Mouse (Mus musculus): Measurements from ENCODE around the gene Glrx2.
A peak's percentile ranks its signal among the peaks of the same experiment; 100 is the strongest.

Gene Glrx2

DNA sequence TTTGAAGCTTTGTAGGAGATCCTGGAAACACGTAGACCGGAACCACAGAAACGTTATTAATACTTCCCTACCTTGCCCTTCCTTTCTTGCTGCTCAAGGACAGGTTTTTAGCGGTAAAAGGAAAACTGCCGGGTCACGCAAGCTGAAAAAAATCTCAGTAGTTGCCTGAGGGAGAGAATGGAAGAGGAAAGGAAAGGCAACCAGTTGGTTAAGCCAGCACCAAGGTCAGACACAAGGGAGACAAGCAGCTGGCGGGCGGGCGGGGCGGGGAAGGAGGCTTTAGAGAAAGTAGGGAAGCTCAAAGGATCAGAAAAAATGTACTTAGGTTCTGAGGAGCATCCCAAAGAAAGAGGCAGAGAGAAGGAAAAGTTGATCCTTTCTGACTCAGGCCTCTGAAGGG, 29.7 kb downstream of the Glrx2 start:
- DNase-seq, result no peak

DNA sequence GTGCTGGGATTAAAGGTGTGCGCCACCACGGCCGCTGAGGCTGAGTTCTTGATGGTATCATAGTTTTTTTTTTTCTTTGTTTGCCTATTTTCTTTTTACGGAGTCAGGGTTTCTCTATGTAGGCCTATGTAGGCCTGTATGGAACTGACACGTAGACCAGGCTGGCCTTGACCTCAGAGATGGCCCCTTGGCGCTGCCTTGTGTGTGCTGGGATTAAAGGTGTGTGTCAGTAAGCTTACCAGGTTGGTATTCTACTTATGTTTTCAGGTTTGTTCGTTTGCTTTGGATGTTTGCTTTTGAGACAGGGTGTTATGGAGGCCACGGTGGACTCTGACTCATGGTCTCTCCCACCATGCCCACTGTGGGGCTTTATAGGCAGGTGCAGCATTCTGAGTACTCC, 46.0 kb downstream of the Glrx2 start:
- no peak for DNase-seq

DNA sequence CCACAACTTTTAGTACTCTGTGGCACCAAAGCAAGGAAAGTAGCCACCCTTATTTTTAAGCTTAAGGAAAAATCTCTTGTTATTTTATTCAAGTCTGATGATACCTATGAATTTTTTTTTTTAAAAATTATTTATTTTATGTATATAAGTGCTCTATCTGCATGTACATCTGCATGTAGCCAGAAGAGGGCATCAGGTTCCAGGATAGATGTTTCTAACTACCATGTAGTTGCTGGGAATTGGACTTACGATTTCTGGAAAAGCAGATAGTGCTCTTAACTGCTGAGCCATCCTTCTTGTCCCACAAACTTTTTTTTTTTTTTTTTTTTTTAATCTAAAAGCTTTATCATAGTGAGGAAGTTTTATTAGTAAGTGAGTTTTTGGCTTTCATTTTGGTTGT, 48.3 kb downstream of the Glrx2 start:
- DNase-seq, result no peak

DNA sequence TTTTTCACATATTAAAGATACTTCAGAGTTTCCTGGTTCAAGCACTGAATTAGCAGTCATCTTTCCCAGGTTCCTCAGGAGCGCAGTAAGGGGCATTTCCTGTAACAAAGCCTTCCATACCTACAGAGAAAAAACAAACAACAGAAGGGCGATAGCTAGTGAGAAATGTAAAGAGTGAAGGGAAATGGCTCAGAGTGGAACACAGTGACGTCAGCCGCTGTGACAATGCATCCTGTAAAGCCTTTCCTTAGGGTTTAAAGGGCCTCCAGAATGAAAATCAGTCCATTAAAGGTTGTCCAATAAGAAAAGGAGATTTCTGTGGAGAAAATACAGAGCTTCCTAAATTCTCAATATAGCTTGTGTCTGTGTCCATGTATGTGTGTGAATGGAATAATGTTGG, 49.7 kb downstream of the Glrx2 start:
- no peak for DNase-seq

DNA sequence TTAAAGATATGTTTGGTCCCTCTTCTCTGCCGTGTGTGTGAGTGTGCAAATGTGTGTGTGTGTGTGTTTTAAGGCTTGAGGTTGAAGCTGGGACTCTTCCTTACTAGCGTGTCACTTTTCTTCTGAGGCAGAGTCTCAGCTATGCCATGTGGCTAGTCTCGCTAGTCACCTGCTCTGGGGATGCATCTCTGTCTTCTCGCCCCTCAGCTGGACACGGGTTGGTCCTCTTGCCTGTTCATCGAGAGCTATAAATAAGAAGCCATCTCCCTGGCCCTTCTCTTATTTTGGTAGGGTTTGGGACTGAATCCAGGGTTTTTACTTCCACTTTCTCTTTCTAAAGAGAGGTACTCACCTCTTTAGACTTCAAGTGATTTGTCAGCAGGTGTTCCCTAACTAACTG, 50.1 kb downstream of the Glrx2 start:
- DNase-seq, result no peak

DNA sequence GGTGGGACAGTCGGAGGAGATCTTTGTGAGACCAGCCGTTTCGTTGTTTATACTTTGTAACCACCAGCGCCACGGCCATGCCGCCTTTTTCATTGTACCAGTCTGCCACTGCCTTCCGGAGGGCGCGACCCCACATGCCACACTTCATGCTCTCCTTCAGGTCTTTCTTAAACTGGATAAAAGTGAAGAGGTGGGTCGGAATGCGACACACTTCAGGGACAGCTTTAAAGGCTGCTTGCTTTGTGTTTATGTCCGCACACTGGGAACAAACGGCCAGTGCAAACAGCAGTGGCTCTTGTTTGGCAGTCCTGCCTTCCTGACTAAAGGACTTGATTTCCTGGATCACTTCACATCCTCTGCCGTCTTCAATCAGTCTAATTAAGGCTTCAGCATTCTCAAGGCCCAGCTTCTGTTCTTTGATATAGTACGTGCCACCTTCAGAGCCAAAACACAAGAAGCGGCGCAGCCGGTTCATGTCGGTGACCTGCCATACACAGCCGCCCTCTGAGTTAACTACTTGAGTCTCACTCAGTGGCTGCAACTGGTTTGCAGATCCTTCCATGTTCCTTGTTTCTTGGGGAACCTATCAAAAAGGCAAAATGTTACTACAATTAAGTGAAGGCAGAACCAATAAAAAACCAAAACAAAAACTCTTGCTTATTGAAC, 54.4 kb downstream of the Glrx2 start:
- peak; percentile 63 to 72 for DNase-seq

DNA sequence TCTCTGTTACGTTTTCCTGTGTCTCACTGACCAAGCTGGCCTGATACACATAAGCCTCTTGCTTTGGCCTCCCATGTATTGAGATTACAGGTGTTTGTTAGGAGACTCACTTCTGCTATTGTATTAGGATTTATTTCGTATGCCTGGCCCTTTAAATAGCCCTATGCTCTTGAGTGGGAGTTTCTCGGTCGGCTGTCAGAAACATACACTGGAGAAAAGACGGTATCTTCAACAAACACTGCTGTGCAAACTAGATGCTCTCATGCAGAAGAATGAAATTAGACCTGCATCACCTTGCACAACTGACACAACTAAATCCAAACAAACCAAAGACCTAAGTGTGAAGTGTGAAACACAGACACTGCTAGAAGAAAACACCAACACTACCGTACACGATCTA, 56.9 kb downstream of the Glrx2 start:
- no peak for DNase-seq

DNA sequence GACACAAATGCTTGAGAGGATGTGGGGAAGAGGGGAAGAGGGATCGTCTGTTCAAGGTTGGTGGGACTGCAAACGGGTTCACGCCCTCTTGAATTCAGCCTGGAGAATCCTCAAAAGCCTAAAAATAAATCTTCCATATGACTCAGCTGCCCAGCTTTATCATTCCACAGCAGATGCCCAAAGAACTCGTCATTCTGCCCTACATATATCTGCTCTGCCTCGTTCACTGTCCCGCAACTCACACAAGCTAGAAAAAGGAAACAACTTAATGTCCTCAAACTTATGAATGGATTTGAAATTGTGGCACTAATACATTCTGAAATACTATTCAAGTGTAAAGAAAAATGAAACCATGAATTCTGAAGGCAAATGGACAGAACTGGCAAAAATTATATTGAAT, 57.8 kb downstream of the Glrx2 start:
- DNase-seq, result no peak

DNA sequence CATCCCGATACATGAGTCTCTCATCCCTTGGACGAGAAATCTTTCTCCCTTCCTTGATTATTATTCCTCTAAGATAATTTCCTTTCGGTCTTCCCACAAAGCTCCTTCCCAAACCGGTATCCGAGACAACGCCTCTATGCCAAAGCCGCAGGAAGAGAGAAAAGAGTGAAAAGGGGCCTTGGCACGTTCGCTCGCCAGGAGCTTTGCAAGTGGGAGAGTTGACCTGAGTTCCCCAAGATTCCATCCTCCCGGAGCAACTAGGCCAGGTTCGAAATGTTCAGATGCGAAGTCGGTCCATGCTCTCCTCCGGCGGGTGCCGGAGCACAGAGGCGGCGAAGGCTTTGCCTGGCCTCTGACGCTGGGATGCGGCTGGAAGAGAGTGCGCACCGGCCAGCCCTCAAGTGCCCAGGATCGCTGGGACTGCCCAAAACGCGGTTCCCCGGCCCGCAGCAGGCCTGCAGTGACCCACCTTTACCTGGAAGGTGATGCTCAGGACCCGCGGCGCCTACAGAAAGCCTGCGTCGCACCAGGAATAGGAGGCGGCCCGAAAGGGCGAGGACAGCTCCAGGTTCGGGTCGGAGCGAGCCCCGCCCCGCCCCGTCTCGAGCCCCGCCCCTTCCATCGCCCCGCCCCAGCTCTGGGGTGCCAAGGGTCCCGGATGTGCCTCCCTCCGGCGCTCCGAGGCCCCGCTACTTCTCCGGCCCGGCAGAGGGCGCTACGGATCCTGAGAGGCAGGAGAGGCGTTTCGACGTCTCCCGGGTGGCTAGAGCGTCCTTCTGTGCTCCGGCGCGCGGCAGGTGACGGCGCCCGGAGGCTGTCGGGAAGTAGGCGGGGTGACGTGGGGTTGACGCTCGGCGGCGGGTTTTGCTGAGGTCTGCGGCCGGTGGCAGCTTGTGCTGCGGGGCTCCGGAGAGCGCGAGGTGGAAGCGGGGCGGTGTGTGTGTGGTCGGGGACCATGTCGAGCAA, 60.6 kb downstream of the Glrx2 start, which contains the start of the genes Trove2 and Uchl5:
TSS of gene Trove2 (minus strand) at position 623 of the 966 bp plus-strand sequence.
TSS of gene Uchl5 (plus strand) at position 827 of the 966 bp plus-strand sequence.
- peak; percentile 99 for DNase-seq

DNA sequence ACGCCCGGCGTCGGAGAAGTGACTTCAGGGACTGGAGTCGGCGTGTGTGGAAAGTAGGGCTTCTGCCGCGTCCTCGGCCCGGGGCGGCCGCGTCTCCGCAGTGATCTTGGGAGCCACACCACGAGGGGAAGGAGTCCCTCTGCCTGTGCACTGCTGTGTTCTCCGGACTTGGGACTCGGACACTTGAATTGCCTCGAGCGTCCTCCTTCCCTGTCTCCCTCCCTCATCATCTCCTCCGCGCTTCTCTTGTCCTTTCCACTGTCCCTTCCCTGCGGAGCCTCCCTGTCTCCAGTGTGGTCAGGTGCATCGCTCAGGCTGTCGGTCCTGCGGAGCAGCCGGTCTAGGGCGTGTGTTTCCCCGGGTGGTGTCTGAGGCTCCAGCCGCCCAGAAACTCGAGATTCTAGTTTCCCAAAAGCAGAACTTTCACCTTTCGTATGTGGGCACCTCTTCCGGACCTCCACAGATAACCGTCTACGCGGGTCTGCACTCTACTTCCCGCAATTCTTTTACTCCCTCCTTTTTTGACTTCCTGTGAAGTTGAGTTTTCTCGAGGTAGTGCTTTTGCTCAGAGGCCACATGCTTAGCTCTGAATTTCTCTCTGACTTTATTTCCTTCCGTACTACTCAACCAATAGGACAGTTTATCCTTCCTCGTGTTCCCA, 61.5 kb downstream of the Glrx2 start:
- DNase-seq, result no peak

DNA sequence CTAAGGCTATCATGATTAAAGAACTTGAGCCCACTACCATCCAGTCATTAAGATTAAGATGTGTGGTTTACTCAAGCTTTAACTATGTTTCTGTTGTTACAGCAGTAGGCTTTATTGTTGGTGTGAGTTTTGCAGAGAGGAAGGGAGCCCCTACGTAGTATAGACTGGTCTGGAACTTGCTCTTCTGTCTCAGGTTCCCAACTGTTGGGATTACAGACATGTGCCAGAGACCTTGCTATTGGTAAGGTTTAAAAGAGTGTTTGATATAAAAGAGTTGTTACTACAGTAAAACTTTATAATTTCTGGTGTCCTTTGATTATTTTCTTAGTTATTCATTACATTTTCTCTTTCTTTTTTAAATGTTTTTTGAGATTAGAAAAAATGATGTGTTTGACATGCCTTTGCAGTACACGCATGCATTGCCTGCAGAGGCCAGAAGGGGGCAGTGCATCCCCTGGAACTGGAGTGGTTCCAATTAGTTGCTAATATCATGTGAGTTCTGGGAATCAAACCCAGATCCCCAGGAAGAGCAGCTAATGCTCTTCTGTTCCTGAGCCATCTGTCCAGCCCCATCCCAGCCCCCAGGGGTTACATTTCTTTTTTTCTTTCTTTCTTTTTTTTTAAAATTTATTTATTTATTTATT, 72.6 kb downstream of the Glrx2 start:
- peak; percentile 58 to 61 for DNase-seq
